Mouse (Mus musculus): ENCODE results near the gene Abca5.

The Abca5 gene

DNA sequence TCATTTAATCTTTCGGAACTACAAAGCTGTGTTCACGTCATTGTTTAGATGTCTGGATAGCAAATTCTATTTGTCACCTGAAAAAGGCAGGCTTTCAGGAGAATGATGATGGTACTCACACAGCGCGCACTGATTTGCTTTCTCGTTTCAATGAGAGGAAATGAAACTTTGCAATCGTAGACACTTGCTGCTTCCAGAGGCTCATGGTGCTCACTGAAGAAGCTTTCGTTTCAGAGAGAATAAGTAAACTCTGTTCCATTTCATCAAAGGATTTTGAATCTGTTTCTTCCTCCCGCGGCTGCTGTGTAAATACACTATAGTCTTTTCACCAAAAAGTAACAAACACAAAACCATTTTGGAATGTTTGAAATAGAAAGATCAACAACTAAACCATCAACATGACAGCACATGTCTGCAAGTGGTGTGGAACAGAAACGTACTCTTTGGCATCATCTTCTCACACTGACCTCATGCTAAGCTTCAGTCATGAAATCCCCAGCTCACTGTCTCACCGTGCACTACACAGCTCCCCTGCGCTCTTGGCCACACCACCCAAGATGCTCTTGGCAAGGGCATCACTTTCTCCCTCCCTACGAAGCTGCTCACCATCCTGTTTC, 39.5 kb downstream of the Abca5 start:
- no peak for DNase-seq

- DNase-seq: no peak
These were observed 46.9 kb downstream of the Abca5 start for GRCm38 (mm10) chr11:110290586-110290985.

- no peak for DNase-seq
These were observed 49.1 kb downstream of the Abca5 start for GRCm38 (mm10) chr11:110288423-110288822.

- no peak for DNase-seq
These were observed 49.8 kb downstream of the Abca5 start for GRCm38 (mm10) chr11:110287694-110288093.

DNA sequence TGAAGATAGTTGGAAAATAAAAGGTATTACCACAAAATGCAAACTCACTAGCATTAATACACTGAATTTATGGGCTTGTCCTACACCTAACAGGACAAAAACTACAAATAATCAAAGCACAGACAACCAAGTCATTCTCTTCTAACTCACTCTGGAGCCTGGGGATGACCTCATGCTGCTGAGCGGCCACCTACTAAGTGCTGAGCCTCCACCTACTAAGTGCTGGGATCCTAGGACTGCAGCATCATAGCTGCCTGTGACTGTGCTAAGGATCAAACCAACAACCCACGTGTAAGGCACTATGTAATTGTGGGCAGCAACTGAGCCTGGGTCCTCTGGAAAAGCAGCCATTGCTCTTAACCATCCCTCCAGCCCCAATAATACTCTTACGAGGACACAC, 51.2 kb downstream of the Abca5 start:
- no peak for DNase-seq

DNA sequence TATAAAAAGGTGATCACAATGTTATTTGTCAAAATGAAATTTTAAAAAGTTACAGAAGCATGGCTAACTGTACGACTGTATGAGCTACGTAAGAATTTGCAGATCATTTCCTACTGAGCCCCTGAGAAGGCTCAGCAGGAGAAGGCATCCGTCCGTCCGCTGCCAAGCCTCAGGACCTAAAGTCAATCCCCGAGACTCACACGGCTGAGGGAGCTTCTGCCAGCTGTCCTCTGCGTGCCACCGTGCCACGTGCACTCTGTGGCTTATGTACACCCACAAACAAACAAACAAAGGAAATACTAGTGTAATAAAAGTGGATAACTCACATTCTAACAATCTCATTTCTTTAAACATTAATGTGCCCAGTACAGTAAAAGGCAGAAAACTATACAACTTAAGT, 52.7 kb downstream of the Abca5 start:
- DNase-seq: no peak

DNA sequence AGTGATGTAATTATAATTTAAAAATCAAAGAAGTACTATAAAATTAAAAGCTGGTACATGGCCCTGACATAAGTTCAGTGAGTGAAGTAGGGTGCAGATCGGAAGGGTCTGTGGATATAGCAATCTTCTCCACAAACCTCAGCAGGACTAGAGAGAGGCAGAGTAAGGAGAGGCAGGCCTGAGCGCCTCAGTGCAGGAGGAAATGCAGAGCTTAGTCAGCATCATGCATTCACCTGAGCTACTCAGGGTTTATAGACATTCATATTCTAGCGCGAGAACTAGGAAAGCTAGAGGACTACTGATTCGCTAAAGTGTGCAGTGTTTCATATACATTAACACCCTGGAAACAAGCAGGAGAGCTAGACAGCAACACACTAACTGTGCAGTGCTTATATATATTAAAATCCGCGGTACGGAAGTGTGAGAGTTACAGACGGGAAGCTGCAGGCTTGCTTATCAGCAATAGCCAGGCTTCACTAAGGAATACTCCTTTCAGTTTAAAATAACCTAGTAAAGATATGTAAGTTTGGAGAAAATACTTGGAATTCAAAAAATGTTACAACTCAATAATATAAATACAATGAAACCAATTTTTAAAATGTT, 53.2 kb downstream of the Abca5 start:
- no peak for DNase-seq

GRCm38 (mm10) chr11:110274794-110275193, 62.7 kb downstream of the Abca5 start:
- DNase-seq: no peak

GRCm38 (mm10) chr11:110271745-110272144, 65.8 kb downstream of the Abca5 start:
- DNase-seq: peak in 1 of 2 experiments; percentile 76

GRCm38 (mm10) chr11:110268244-110268844, 69.2 kb downstream of the Abca5 start:
- DNase-seq: peak; percentile 83 to 89

GRCm38 (mm10) chr11:110267232-110267631, 70.3 kb downstream of the Abca5 start:
- DNase-seq: no peak

DNA sequence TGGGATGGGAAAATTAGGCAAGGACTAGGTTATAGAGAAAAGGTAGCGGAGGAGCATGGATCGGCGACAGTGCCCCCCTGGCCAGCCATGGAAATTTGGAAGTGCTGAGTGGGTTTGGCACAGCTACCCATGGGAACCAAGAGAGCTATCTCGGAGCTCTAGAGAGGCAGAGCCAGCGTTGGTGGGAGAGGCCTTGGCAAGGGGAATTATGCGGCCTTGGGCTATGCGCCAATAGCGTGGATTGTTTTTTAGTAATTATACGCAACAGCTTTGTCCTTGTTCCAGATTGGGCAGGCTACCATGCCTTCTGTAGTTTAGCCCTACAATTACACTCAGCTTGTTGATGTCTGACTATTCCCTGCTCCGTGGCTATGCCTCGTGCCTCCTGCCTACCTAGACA, 70.8 kb downstream of the Abca5 start:
- DNase-seq: no peak

DNA sequence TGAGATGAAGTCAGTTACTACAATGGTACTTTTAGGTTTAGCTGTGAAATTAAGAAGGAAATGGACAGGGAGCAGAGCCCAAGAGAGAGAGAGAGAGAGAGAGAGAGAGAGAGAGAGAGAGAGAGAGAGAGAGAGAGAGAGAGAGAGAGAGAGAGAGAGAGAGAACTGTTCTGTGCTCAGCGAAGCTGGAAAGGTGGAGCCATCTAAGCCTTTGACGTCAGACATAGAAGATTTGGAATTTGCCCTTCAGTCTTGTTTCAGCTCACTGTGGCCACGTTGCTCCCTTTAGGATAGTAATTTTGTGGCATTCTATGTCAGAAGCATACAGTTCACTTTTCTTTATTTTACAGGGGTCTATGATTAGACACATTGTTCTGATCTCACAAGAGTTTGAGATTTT, 75.6 kb downstream of the Abca5 start:
- no peak for DNase-seq

GRCm38 (mm10) chr11:110257911-110258310, 79.6 kb downstream of the Abca5 start:
- no peak for DNase-seq

GRCm38 (mm10) chr11:110257061-110257460, 80.5 kb downstream of the Abca5 start:
- DNase-seq: no peak

DNA sequence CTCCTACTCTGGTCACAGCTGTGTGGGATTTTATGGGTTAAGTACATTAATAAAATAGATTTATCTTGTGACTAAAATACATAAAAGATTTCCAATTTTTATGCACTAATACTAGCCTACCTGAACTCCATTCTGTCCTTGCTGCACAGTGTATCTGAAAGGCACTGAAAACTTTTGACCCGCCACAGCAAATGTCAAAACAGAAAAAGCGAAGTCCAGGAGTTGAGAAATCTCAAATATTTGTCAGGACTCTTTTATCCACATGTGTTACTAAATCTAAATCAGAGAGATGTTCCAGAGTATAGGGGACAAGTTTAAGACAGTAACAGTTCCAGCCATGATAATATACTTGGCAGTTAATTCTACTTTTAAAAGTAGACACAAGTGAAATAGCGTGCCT, 85.3 kb downstream of the Abca5 start:
- no peak for DNase-seq

DNA sequence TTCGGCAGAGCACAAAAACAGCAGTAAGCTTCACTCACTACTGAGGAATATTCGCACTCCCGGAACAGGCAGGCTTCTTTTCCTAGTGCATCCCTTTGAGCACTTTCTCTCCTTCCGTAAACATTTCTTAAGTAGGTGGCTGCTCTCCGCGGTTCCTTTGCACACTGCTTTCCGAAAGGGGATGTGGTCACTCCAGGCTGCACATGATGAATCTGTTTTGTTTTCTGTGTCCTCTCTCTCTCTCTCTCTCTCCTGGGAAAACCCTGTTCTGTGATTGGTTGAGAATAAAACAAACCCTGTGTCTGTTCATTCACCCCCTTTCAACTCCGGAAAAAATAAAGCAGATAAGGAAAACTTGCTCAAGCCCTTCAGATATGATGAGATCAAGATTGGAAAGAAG, 86.0 kb downstream of the Abca5 start, which contains the start of gene Abca6:
TSS of gene Abca6 (minus strand) at position 243 of the 400 bp plus-strand sequence.
- DNase-seq: peak; percentile 20 to 48

GRCm38 (mm10) chr11:110244730-110245129, 92.8 kb downstream of the Abca5 start:
- peak; percentile 40 to 66 for DNase-seq

GRCm38 (mm10) chr11:110237466-110237865, 100.0 kb downstream of the Abca5 start:
- no peak for DNase-seq

DNA sequence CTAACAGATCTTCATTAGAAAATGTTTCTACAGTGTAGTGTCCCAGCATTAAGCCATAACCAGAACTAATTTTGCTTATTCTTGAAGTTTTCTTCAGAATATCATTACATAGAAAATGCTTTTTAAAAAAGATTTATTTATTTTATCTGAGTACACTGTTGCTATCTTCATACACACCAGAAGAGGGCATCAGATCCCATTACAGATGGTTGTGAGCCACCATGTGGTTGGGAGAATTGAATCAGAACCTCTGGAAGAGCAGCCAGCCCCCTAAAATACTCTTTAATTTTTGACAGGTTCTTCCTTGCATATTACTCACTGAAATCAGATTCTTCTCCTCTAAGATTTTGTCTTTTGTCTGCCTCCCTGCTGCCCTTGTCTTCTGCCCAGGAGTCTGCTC, 104.5 kb downstream of the Abca5 start:
- no peak for DNase-seq

Measured in kidney, postnatal 25 days (tissue).